Mouse (Mus musculus): ENCODE data around the gene Ybx2.

DNA sequence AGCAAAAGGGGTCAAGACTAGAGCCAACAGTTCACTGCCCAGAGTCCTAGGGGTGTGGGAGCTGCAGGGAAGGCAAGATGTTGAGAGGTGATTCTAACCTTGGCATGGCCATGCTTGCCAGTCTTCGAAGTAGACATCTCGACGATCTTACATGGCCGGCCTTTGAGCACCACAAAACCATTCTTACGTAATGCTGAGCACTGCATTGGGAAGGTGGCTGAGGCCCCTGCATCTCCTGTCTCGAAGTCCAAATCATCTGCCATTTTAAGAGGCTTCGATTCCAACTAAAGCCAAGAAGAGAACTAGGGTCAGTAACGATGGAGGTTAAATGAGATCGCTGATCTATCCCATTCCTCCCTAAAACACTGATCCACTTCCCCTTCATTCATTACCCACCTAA lies 16.5 kb upstream of the Ybx2 start:
- TF ChIP-seq POLR2A (IDR thresholded peaks at IDR 0.05; ENCODE audit: borderline replicate concordance, extremely low read depth, insufficient read depth, insufficient read length, poor library complexity, severe bottlenecking) (no peak), CTCF (IDR thresholded peaks at IDR 0.05; ENCODE audit: borderline replicate concordance, extremely low read depth, insufficient read depth, insufficient read length) (no peak)
